Mouse (Mus musculus) MEL (cell line): ENCODE measurements around the gene Phf21b. TPM values are rescaled to one million over a fixed set of nuclear protein-coding genes. Genes with fewer than 3 reads are reported as not detected.

Experiments
- DNase-seq: peaks from one replicate; pipeline ENCODE4 v3.0.0; 2011; ENCODE audit warnings: low read depth, low spot score
- H3K27ac ChIP-seq: 2 replicates; pipeline ENCODE4 v1.5.1; 2012; ENCODE audit warnings: low read depth, mild to moderate bottlenecking, control low read depth, low read length, moderate library complexity; ENCODE audit not compliant: control insufficient read depth
- H3K27me3 ChIP-seq, 2 experiments: fragments of 150-350 bp in 1 of 2; sonication (generic) in 1 of 2; 2 replicates each; pipeline ENCODE4 v1.6.1; 2012; ENCODE audit warnings: low read length in 2 of 2, mild to moderate bottlenecking in 2 of 2, improper control_type of control experiment in 1 of 2, moderate library complexity in 1 of 2; ENCODE audit not compliant: insufficient read depth in 2 of 2, control insufficient read depth in 1 of 2
- H3K36me3 ChIP-seq, 2 experiments: 2 replicates each; pipeline ENCODE4 v1.6.1; 2012 to 2014; ENCODE audit warnings: low read length in 2 of 2, improper control_type of control experiment in 1 of 2, inconsistent platforms in 1 of 2, mild to moderate bottlenecking in 1 of 2; ENCODE audit not compliant: insufficient read depth in 2 of 2, control insufficient read depth in 1 of 2
- H3K4me1 ChIP-seq, 2 experiments: fragments of 150-350 bp in 1 of 2; sonication (generic) in 1 of 2; 2 replicates each; pipeline ENCODE4 v1.6.1; 2012; ENCODE audit warnings: low read length in 2 of 2, improper control_type of control experiment in 1 of 2, mild to moderate bottlenecking in 1 of 2; ENCODE audit not compliant: insufficient read depth in 2 of 2, control insufficient read depth in 1 of 2
- H3K4me3 ChIP-seq, 2 experiments: fragments of 150-350 bp in 1 of 2; sonication (generic) in 1 of 2; 2 replicates each; pipeline ENCODE4 v1.5.1; 2012; ENCODE audit warnings: low read depth in 2 of 2, low read length in 2 of 2, mild to moderate bottlenecking in 2 of 2, moderate library complexity in 2 of 2, control low read depth in 1 of 2, improper control_type of control experiment in 1 of 2; ENCODE audit not compliant: control insufficient read depth in 1 of 2, insufficient read depth in 1 of 2
- H3K79me2 ChIP-seq: 2 replicates; pipeline ENCODE4 v1.6.1; 2012; ENCODE audit warnings: mild to moderate bottlenecking, low read length, moderate library complexity; ENCODE audit not compliant: control insufficient read depth, poor library complexity, insufficient read depth
- H3K9ac ChIP-seq: 2 replicates; pipeline ENCODE4 v1.6.1; 2012; ENCODE audit warnings: low read depth, mild to moderate bottlenecking, control low read depth, low read length, moderate library complexity; ENCODE audit not compliant: control insufficient read depth, poor library complexity, severe bottlenecking
- H3K9me3 ChIP-seq: fragments of 150-350 bp; sonication (generic); replicated peaks from 2 replicates; pipeline ENCODE4 v1.6.1; 2012; ENCODE audit warnings: mild to moderate bottlenecking, low read length, improper control_type of control experiment, moderate library complexity; ENCODE audit not compliant: insufficient read depth
- BHLHE40 ChIP-seq: IDR thresholded peaks from 2 replicates; pipeline ENCODE4 v1.6.1; 2012; ENCODE audit warnings: low read depth, mild to moderate bottlenecking, inconsistent platforms, low read length, improper control_type of control experiment, borderline replicate concordance
- CHD1 ChIP-seq: IDR thresholded peaks from 2 replicates; pipeline ENCODE4 v1.6.1; 2012; ENCODE audit warnings: low read depth, mild to moderate bottlenecking, inconsistent platforms, low read length, improper control_type of control experiment
- CHD2 ChIP-seq: IDR thresholded peaks from 2 replicates; pipeline ENCODE4 v1.6.1; 2011; ENCODE audit warnings: low read length, improper control_type of control experiment
- CTCF ChIP-seq, 3 experiments: IDR thresholded peaks in 2 of 3; conservative IDR thresholded peaks in 1 of 3; 2 replicates each; pipeline ENCODE4 v1.5.1; 2011 to 2012; ENCODE audit warnings: low read length in 3 of 3, low read depth in 2 of 3, mild to moderate bottlenecking in 2 of 3, improper control_type of control experiment in 1 of 3, inconsistent platforms in 1 of 3, mixed read lengths in 1 of 3, moderate library complexity in 1 of 3; ENCODE audit not compliant: control insufficient read depth in 1 of 3, insufficient read depth in 1 of 3, poor library complexity in 1 of 3, severe bottlenecking in 1 of 3
- ELF1 ChIP-seq: IDR thresholded peaks from 2 replicates; pipeline ENCODE4 v1.6.1; 2014; ENCODE audit warnings: low read depth, mild to moderate bottlenecking, inconsistent platforms, low read length, improper control_type of control experiment, moderate library complexity
- EP300 ChIP-seq, 2 experiments: IDR thresholded peaks; 2 replicates each; pipeline ENCODE4 v1.6.1; 2011; ENCODE audit warnings: improper control_type of control experiment in 2 of 2, low read length in 2 of 2, low read depth in 1 of 2, mild to moderate bottlenecking in 1 of 2
- GABPA ChIP-seq: IDR thresholded peaks from 2 replicates; pipeline ENCODE4 v1.6.1; 2012; ENCODE audit warnings: low read depth, mild to moderate bottlenecking, inconsistent platforms, low read length, improper control_type of control experiment, moderate library complexity
- JUND ChIP-seq: IDR thresholded peaks from 2 replicates; pipeline ENCODE4 v1.6.1; 2011; ENCODE audit warnings: low read depth, mild to moderate bottlenecking, improper control_type of control experiment, low read length
- MAFK ChIP-seq: IDR thresholded peaks from 2 replicates; pipeline ENCODE4 v1.6.1; 2011; ENCODE audit warnings: low read depth, mild to moderate bottlenecking, low read length, improper control_type of control experiment, borderline replicate concordance
- MAZ ChIP-seq: IDR thresholded peaks from 2 replicates; pipeline ENCODE4 v1.6.1; 2012; ENCODE audit warnings: low read depth, mild to moderate bottlenecking, inconsistent platforms, low read length, improper control_type of control experiment
- MXI1 ChIP-seq: IDR thresholded peaks from 2 replicates; pipeline ENCODE4 v1.6.1; 2011; ENCODE audit warnings: mild to moderate bottlenecking, low read depth, low read length, improper control_type of control experiment
- MYB ChIP-seq: IDR thresholded peaks from 2 replicates; pipeline ENCODE4 v1.6.1; 2011; ENCODE audit warnings: mild to moderate bottlenecking, low read depth, low read length, improper control_type of control experiment
- MYC ChIP-seq: IDR thresholded peaks from 2 replicates; pipeline ENCODE4 v1.6.1; 2011; ENCODE audit warnings: low read depth, mild to moderate bottlenecking, low read length, improper control_type of control experiment, moderate library complexity
- NELFE ChIP-seq: IDR thresholded peaks from 2 replicates; pipeline ENCODE4 v1.6.1; 2011; ENCODE audit warnings: low read depth, low read length, improper control_type of control experiment
- NRF1 ChIP-seq: IDR thresholded peaks from 2 replicates; pipeline ENCODE4 v1.6.1; 2014; ENCODE audit warnings: low read depth, mild to moderate bottlenecking, inconsistent platforms, low read length, improper control_type of control experiment, moderate library complexity; ENCODE audit not compliant: poor library complexity, insufficient read depth, severe bottlenecking
- POLR2AphosphoS2 ChIP-seq: IDR thresholded peaks from 2 replicates; pipeline ENCODE4 v1.6.1; 2011; ENCODE audit warnings: low read length, improper control_type of control experiment
- POLR2AphosphoS5 ChIP-seq: IDR thresholded peaks from 2 replicates; pipeline ENCODE4 v1.6.1; 2012; ENCODE audit warnings: low read depth, borderline replicate concordance, mild to moderate bottlenecking, inconsistent platforms, low read length, moderate library complexity, mixed read lengths
- RAD21 ChIP-seq: IDR thresholded peaks from 2 replicates; pipeline ENCODE4 v1.6.1; 2011; ENCODE audit warnings: mild to moderate bottlenecking, low read depth, low read length, improper control_type of control experiment
- SIN3A ChIP-seq: IDR thresholded peaks from 2 replicates; pipeline ENCODE4 v1.6.1; 2012; ENCODE audit warnings: low read length, improper control_type of control experiment, inconsistent platforms
- TBP ChIP-seq: IDR thresholded peaks from 2 replicates; pipeline ENCODE4 v1.8.0; 2011; ENCODE audit warnings: low read depth, low read length, improper control_type of control experiment
- TCF12 ChIP-seq: IDR thresholded peaks from 2 replicates; pipeline ENCODE4 v1.6.1; 2014; ENCODE audit warnings: low read depth, mild to moderate bottlenecking, inconsistent platforms, low read length, improper control_type of control experiment, moderate library complexity
- USF1 ChIP-seq: IDR thresholded peaks from 2 replicates; pipeline ENCODE4 v1.6.1; 2014; ENCODE audit warnings: low read depth, mild to moderate bottlenecking, inconsistent platforms, low read length, improper control_type of control experiment, moderate library complexity
- ZC3H11A ChIP-seq: IDR thresholded peaks from 2 replicates; pipeline ENCODE4 v1.6.1; 2012; ENCODE audit warnings: low read depth, mild to moderate bottlenecking, inconsistent platforms, low read length, improper control_type of control experiment
- ZKSCAN1 ChIP-seq: IDR thresholded peaks from 2 replicates; pipeline ENCODE4 v1.6.1; 2012; ENCODE audit warnings: low read depth, mild to moderate bottlenecking, inconsistent platforms, low read length, improper control_type of control experiment, moderate library complexity
- ZMIZ1 ChIP-seq: IDR thresholded peaks from 2 replicates; pipeline ENCODE4 v1.6.1; 2012; ENCODE audit warnings: low read depth, mild to moderate bottlenecking, inconsistent platforms, low read length, improper control_type of control experiment, moderate library complexity
- polyA plus RNA-seq, 2 experiments: library from polyadenylated mRNA; stranded (reverse) in 1 of 2; unstranded in 1 of 2; fragments of >175 nt in 1 of 2; fragments of >200 nt in 1 of 2; gene quantifications; 2 replicates each; pipeline versions ENCODE4 v1.2.1 to v1.2.4; 2012; ENCODE audit warnings: low replicate concordance in 2 of 2, low read depth in 1 of 2; ENCODE audit not compliant: insufficient read length in 2 of 2, insufficient read depth in 1 of 2, missing spikeins in 1 of 2
- total RNA-seq: library from RNA; depleted of rRNA; stranded (reverse); fragments of 300-350 nt; gene quantifications from 2 replicates; pipeline ENCODE4 v1.2.3, GENCODE M21; 2012

Phf21b gene
- total and polyA plus RNA-seq, 3 experiments: 4.7 to 14.7 TPM; not detected in 1

DNA sequence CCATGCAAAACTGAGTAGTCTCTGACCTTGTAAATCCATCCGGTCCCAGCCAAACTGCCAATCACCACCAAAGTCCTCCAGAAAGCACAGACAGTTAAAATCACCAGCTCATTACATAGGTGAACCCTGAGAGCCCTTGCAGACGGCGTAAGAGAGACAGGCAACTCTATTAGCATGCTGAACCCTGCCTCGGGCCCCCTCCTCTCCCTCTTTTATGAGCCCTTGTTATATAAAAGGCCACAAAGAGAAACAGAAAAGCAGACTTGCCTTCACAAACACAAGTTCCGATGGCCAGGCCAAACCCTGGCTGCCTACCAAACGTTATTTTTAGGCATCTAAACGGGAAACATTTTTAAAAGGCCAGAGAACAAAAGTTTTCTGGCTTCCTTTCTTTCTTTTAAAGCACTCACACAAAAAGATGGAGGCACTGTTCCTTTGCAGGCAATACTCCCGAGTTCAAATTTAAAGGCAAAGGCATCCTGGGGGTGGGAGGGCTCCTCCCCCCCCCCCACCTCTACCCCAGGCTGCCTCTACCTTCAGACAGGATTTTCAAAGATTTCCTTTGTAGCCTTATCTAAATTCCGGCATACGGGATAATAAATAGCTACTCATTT lies 3.3 kb downstream of the Phf21b start:
- H3K4me1 ChIP-seq: peaks cover 0 to 4% of the 10 kb centered on the region in 2 experiments; a peak in 2 of 4 replicates
- no peaks in the 10 kb centered on the region for H3K27me3 ChIP-seq
- H3K4me3 ChIP-seq: no peak overlapping the region
- TF ChIP-seq ELF1: no peak
- no peak for TF ChIP-seq GABPA
- TF ChIP-seq EP300 (IDR thresholded peaks at IDR 0.05; ENCODE audit: low read depth in 1 of 2, low read length in 2 of 2): no peak
- no peak for TF ChIP-seq ZKSCAN1
- TF ChIP-seq POLR2AphosphoS2: no peak
- no peak for TF ChIP-seq MXI1
- no peak for TF ChIP-seq USF1
- TF ChIP-seq TCF12: no peak
- TF ChIP-seq, all 39 proteins: peak for 0
- Histone ChIP-seq H3K9me3 (no peaks in the 10 kb centered on the region), H3K9ac (no peak overlapping the region), H3K36me3 (0 out of 4 replicates have a peak, but pooled peaks cover 0 to 3% of the 10 kb centered on the region in 2 experiments), H3K27ac (no peak overlapping the region), H3K79me2 (peaks cover 22% of the 10 kb centered on the region)
- no peak for DNase-seq

GRCm38 (mm10) chr15:84850321-84850720 lies 5.5 kb downstream of the Phf21b start:
- H3K79me2 ChIP-seq: peaks cover 16% of the 10 kb centered on the region
- peak; percentile 22 for DNase-seq
- no peaks in the 10 kb centered on the region for H3K27me3 ChIP-seq
- peaks cover 0 to 1% of the 10 kb centered on the region in 2 experiments; a peak in 1 of 4 replicates for H3K4me1 ChIP-seq
- H3K4me3 ChIP-seq: no peak overlapping the region
- H3K36me3 ChIP-seq: peaks cover 0 to 4% of the 10 kb centered on the region in 2 experiments; a peak in 2 of 4 replicates
- no peak overlapping the region for H3K9ac ChIP-seq
- H3K9me3 ChIP-seq: no peaks in the 10 kb centered on the region
- no peak overlapping the region for H3K27ac ChIP-seq
- TF ChIP-seq POLR2AphosphoS2 (no peak), BHLHE40 (no peak), CTCF (IDR thresholded peaks at IDR 0.05 in 2 of 3, conservative IDR thresholded peaks at IDR 0.05 in 1 of 3; ENCODE audit: control insufficient read depth in 1 of 3, insufficient read depth in 1 of 3, low read depth in 2 of 3, low read length in 3 of 3, poor library complexity in 1 of 3, severe bottlenecking in 1 of 3) (peak; percentile 26 to 32 (median 31); a peak in 4 of 6 replicates), ZKSCAN1 (no peak), USF1 (no peak), TBP (no peak), MAZ (no peak)
- TF ChIP-seq, all 39 proteins: peak for 1

- peaks cover 0 to 9% of the 10 kb centered on the region in 2 experiments; a peak in 2 of 4 replicates for H3K4me1 ChIP-seq
- H3K27me3 ChIP-seq: no peaks in the 10 kb centered on the region
- no peak for TF ChIP-seq MYB
- no peak for TF ChIP-seq CHD2
- TF ChIP-seq USF1: no peak
- TF ChIP-seq MYC: no peak
- TF ChIP-seq SIN3A: no peak
- TF ChIP-seq ZMIZ1: no peak
- TF ChIP-seq ZC3H11A: no peak
- TF ChIP-seq NELFE: no peak
- no peak for TF ChIP-seq TBP
- no peak for TF ChIP-seq MAFK
- TF ChIP-seq CHD1: no peak
- no peak for TF ChIP-seq RAD21
- TF ChIP-seq POLR2AphosphoS5: no peak
- TF ChIP-seq JUND: no peak
- TF ChIP-seq NRF1: no peak
- no peak for TF ChIP-seq ELF1
Measured at GRCm38 (mm10) chr15:84846216-84846615, 9.6 kb downstream of the Phf21b start.

More at GRCm38 (mm10) chr15:84846216-84846615, 9.6 kb downstream of the Phf21b start:
- Histone ChIP-seq H3K36me3 (peaks cover 0 to 10% of the 10 kb centered on the region in 2 experiments; a peak in 2 of 4 replicates), H3K79me2 (peaks cover 19% of the 10 kb centered on the region; the same call in 1 of the 2 replicates), H3K27ac (no peak overlapping the region), H3K9me3 (no peaks in the 10 kb centered on the region), H3K9ac (no peak overlapping the region), H3K4me3 (no peak overlapping the region)
- DNase-seq: no peak
